Mouse (Mus musculus): ENCODE results near the gene Dnmt3b.

- TF ChIP-seq CTCF (conservative IDR thresholded peaks at IDR 0.05; ENCODE audit: low read length) (no peak), NANOG (IDR thresholded peaks at IDR 0.05; ENCODE audit: borderline replicate concordance, low read length) (no peak), POU5F1 (IDR thresholded peaks at IDR 0.05; ENCODE audit: borderline replicate concordance, low read length) (no peak)
Observed at GRCm38 (mm10) chr2:153677550-153677949, 28.3 kb downstream of the Dnmt3b start.
